Mouse (Mus musculus) G1E (cell line): Measurements from ENCODE around the gene Plcb4.

Experiments
- CTCF ChIP-seq: IDR thresholded peaks from 2 replicates; pipeline ENCODE4 v1.5.1; 2012; ENCODE audit warnings: low read depth, low read length, inconsistent platforms, mixed read lengths
- GATA1 ChIP-seq: IDR thresholded peaks from 2 replicates; pipeline ENCODE4 v1.6.1; 2012; ENCODE audit warnings: borderline replicate concordance, low read length, inconsistent platforms, mixed read lengths
- POLR2AphosphoS5 ChIP-seq: IDR thresholded peaks from 2 replicates; pipeline ENCODE4 v1.6.1; 2012; ENCODE audit warnings: low read depth, low read length, inconsistent platforms; ENCODE audit not compliant: insufficient replicate concordance
- TAL1 ChIP-seq: conservative IDR thresholded peaks from 2 replicates; pipeline ENCODE4 v1.6.1; 2012; ENCODE audit warnings: low read depth, low read length, inconsistent platforms, mixed read lengths

GRCm38 (mm10) chr2:135641636-135642035, 17.2 kb upstream of the Plcb4 start:
- TF ChIP-seq CTCF (no peak), GATA1 (no peak), POLR2AphosphoS5 (no peak), TAL1 (no peak)
